Mouse (Mus musculus): ENCODE results near the gene Celf2.

- no peak for TF ChIP-seq CTCF (IDR thresholded peaks at IDR 0.05; ENCODE audit: control insufficient read depth, insufficient read depth, insufficient replicate concordance, low read depth, low read length)
- no peak for TF ChIP-seq POLR2A (IDR thresholded peaks at IDR 0.05; ENCODE audit: control insufficient read depth, low read depth, low read length)
These were observed 507.4 kb downstream of the Celf2 start for GRCm38 (mm10) chr2:7001967-7002366.
